Mouse (Mus musculus) testis, adult 2 months (tissue): Measurements from ENCODE around the gene Prkg2. TPM values are rescaled to one million over a fixed set of nuclear protein-coding genes. Genes with fewer than 3 reads are reported as not detected.

Source experiments
- H3K27ac ChIP-seq: fragments of 200-500 bp; 2 replicates; pipeline ENCODE4 v1.5.1; 2012; ENCODE audit warnings: low read depth, low read length; ENCODE audit not compliant: control insufficient read depth, insufficient read depth
- H3K27me3 ChIP-seq: fragments of 200-500 bp; 2 replicates; pipeline ENCODE4 v1.6.1; 2012; ENCODE audit warnings: mild to moderate bottlenecking, low read length, moderate library complexity; ENCODE audit not compliant: control insufficient read depth, insufficient read depth
- H3K36me3 ChIP-seq: fragments of 200-500 bp; 2 replicates; pipeline ENCODE4 v1.6.1; 2012; ENCODE audit warnings: mild to moderate bottlenecking, low read length; ENCODE audit not compliant: control insufficient read depth, insufficient read depth
- H3K4me1 ChIP-seq: fragments of 200-500 bp; 2 replicates; pipeline ENCODE4 v1.6.1; 2012; ENCODE audit warnings: low read length; ENCODE audit not compliant: control insufficient read depth, insufficient read depth
- H3K4me3 ChIP-seq: fragments of 200-500 bp; 2 replicates; pipeline ENCODE4 v1.5.1; 2012; ENCODE audit warnings: low read depth, mild to moderate bottlenecking, low read length, moderate library complexity, mixed read lengths; ENCODE audit not compliant: control insufficient read depth
- CTCF ChIP-seq: fragments of 200-500 bp; IDR thresholded peaks from 2 replicates; pipeline ENCODE4 v1.5.1; 2012; ENCODE audit warnings: low read depth, mild to moderate bottlenecking, inconsistent platforms, low read length, moderate library complexity; ENCODE audit not compliant: control insufficient read depth, insufficient read depth, insufficient replicate concordance
- POLR2A ChIP-seq: fragments of 200-500 bp; IDR thresholded peaks from 2 replicates; pipeline ENCODE4 v1.6.1; 2012; ENCODE audit warnings: low read depth, mild to moderate bottlenecking, inconsistent platforms, low read length, moderate library complexity; ENCODE audit not compliant: control insufficient read depth
- polyA plus RNA-seq: library from polyadenylated mRNA; depleted of rRNA; stranded (reverse); fragments of >200 nt; gene quantifications from 2 replicates; pipeline ENCODE4 v1.2.3, GENCODE M21; 2012

Prkg2 gene
- polyA plus RNA-seq, 1 experiment: not detected

DNA sequence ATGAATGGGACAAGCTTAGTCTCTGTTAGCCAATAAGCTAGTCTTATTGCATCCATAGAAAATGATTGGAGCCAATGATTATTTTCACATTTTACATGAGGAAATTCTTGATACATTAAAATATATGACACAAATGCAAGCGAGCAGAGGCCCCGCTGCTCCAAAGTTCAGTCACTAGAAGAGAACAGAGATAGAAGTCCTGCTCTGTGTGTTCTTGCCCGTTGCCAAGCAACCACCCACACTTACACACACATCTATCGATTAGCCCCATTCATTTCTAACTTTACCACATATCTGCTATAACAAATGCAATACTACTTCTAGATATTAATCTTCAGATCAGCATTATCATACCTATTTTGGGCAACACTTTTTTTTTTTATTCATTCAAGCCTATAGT is 85.6 kb downstream of the Prkg2 start:
- no peak for TF ChIP-seq CTCF
- TF ChIP-seq POLR2A: no peak
- H3K4me3 ChIP-seq: no peak overlapping the region
- no peaks in the 10 kb centered on the region for H3K27me3 ChIP-seq
- no peak overlapping the region for H3K27ac ChIP-seq
- no peaks in the 10 kb centered on the region for H3K36me3 ChIP-seq
- H3K4me1 ChIP-seq: no peaks in the 10 kb centered on the region

DNA sequence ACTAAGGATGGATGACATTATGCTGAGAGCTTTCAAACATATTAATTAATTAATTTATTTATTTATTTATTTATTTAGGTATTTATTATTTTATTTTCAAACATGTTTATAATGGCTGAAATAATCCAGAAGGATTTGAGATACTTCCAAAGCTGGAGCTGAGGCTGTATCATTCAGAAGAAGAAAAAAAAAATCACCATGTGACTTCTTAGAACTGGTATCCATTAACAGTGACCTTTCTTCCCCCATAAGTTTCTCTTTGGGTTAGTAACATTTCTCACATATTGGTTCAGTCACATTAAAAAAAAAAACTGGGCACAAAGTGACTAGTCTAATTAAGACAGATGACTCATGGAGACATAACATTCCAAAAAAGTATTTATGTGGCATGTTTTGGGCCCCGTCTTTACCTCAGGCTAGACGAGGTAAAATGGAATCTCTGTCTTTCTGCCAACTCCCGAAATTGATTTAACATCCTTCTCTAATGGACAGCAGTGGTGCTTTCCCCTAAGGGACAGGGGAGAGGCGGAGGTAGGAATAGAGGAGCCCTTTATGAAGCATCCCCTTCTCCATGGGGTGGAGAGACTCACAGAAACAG is 86.6 kb downstream of the Prkg2 start:
- Histone ChIP-seq H3K4me1 (no peaks in the 10 kb centered on the region), H3K36me3 (no peaks in the 10 kb centered on the region), H3K27ac (no peak overlapping the region), H3K4me3 (no peak overlapping the region), H3K27me3 (no peaks in the 10 kb centered on the region)
- TF ChIP-seq POLR2A: no peak
- no peak for TF ChIP-seq CTCF

DNA sequence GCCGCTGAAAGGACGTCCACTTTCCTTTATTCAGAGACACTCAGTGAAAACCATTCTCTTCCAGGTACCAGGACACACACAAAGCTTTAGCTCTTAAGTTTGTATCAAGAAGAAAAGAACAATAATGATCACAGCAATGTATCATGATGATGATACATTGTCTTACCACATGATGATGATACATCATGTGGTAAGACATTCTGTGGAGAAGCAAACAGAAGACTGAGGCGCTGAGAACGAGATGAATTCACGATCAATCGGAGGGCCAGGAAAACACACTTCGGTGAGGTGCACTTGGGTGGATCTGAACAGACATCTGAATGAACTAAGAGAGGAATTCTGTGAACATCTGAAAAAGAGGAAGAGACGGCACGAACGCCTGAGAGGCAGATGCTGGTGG is 87.4 kb downstream of the Prkg2 start:
- TF ChIP-seq CTCF (no peak), POLR2A (no peak)
- H3K27me3 ChIP-seq: no peaks in the 10 kb centered on the region
- H3K4me3 ChIP-seq: no peak overlapping the region
- no peaks in the 10 kb centered on the region for H3K36me3 ChIP-seq
- no peak overlapping the region for H3K27ac ChIP-seq
- no peaks in the 10 kb centered on the region for H3K4me1 ChIP-seq

DNA sequence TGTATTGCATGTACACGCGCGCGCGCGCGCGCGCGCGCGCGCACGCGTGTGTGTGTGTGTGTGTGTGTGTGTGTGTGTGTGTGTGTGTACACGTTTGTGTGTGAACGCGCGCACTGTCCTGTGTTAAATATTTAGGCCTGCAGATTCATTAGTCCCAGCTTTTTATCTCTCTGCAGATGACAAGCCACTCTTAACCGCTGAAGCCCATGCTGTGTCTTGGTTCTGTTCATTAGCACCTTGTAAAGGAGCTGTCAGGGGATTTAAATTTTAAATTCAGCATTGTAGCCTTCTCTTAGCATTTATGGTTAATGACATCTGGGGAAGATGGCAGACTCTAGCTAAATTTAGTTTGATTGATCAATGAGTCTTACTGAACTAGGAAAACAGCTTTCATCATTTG is 90.5 kb downstream of the Prkg2 start:
- no peak for TF ChIP-seq POLR2A
- TF ChIP-seq CTCF: no peak
- Histone ChIP-seq H3K27ac (no peak overlapping the region), H3K27me3 (no peaks in the 10 kb centered on the region), H3K36me3 (no peaks in the 10 kb centered on the region), H3K4me1 (no peaks in the 10 kb centered on the region), H3K4me3 (no peak overlapping the region)

DNA sequence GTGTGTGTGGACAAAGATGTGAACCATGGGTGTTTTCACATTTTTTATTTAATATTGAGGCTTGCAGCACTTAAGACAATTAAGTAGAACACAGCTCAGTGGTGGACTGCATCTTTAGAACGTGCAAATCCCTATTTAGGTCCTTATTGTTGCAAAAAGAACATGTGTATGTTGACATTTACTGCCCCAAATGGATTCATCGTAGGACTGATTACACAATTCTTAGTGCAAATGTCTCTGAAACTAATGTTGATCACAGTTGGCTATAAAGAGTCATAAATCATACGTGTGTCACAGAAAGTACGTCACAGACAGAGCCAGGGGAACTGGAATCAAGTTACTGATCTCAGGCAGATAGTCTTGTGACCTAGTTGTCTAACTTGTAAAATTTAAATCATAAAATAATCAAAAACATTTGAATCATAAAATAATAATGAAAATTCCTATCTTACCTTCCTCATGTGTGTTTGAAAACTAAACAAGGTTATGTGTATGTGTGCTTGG is 91.0 kb downstream of the Prkg2 start:
- Histone ChIP-seq H3K4me3 (no peak overlapping the region), H3K36me3 (no peaks in the 10 kb centered on the region), H3K27me3 (no peaks in the 10 kb centered on the region), H3K4me1 (no peaks in the 10 kb centered on the region), H3K27ac (no peak overlapping the region)
- TF ChIP-seq CTCF: no peak

DNA sequence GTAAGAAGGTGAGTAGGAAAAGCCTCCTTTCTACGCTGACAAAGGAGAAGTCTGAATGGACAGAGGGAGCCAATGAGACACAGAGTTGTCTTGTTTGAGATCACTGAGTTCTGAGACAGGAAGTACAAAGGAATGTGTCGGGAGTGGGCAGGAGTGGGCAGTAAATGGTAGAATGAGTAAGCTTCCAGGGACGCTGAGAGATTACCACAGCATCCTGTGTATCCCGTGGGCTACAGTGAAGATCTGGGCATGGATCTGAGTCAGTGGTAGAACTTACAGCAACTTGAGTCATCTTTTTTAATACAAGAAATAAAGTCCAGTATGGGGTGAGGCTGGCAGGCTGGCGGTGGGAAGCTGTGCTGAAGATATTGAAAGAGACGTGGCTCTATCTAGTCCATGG is 93.4 kb downstream of the Prkg2 start:
- Histone ChIP-seq H3K4me1 (no peaks in the 10 kb centered on the region), H3K4me3 (no peak overlapping the region), H3K27ac (no peak overlapping the region), H3K27me3 (no peaks in the 10 kb centered on the region), H3K36me3 (no peaks in the 10 kb centered on the region)
- TF ChIP-seq CTCF: no peak
- no peak for TF ChIP-seq POLR2A

DNA sequence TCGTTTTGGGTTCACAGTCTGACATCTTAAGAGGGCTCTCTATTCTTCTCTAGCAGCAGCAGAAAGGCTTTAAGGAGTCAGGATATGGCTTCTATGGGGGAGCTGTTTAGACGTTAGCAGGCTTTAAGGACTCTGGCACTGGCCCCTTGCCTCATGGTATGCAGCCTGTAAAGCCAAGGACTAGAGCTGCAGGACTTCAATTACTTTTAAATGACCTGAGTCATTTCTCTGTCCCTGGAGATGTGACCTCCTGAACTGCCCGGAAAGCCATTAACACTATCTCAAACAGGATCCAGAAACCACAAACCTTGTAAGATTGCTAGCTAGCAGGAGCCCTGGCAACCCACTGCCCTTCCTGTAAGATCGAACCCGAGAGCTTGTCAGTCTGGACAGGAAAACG is 96.4 kb downstream of the Prkg2 start:
- no peaks in the 10 kb centered on the region for H3K36me3 ChIP-seq
- no peaks in the 10 kb centered on the region for H3K4me1 ChIP-seq
- no peak overlapping the region for H3K4me3 ChIP-seq
- H3K27ac ChIP-seq: no peak overlapping the region
- TF ChIP-seq POLR2A: no peak
- TF ChIP-seq CTCF: no peak
- no peaks in the 10 kb centered on the region for H3K27me3 ChIP-seq

DNA sequence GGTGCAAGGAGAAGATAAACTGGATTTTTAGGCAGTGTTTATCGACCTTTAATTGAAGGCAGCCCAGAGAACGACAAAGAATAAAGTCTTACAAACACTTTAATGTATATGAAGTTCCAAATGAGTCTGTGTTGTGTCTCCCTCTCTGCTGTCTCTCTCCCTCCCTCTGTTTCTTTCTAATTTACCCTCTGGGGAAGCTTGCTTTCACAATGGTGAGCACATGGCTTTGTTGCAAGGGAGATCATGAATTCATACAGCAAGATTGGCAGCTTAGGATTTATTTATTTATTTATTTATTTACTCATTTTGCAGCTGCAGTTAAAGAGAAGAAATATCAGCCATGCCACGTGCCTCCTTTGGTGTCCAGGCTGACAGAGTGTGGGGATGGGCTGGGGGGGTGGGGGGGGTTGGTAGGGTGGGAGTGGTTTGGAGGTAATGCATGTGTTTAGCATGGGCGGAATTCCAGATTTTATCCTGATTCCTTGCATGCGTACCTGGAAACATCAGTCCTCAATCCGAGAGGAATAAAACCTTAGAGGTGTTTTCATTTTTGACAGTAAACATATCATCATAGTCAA is 97.4 kb downstream of the Prkg2 start:
- no peaks in the 10 kb centered on the region for H3K36me3 ChIP-seq
- H3K27ac ChIP-seq: no peak overlapping the region
- TF ChIP-seq POLR2A (no peak), CTCF (no peak)
- no peaks in the 10 kb centered on the region for H3K27me3 ChIP-seq
- H3K4me3 ChIP-seq: no peak overlapping the region
- H3K4me1 ChIP-seq: no peaks in the 10 kb centered on the region
